Mouse (Mus musculus) spleen, adult 12 weeks (tissue): ENCODE data around the gene Rrnad1.

ENCODE experiments used
- DNase-seq: peaks from one replicate; pipeline ENCODE4 v3.0.0; 2022; ENCODE audit warnings: low spot score

Gene Rrnad1

GRCm38 (mm10) chr3:87884708-87885251, 45.7 kb downstream of the Rrnad1 start:
- no peak for DNase-seq

GRCm38 (mm10) chr3:87884291-87884690, 46.2 kb downstream of the Rrnad1 start:
- DNase-seq = no peak

GRCm38 (mm10) chr3:87877730-87878129, 52.8 kb downstream of the Rrnad1 start:
- DNase-seq = no peak
